Mouse (Mus musculus): ENCODE measurements around the gene Fdxr. TPM values are rescaled to one million over a fixed set of nuclear protein-coding genes. Genes with fewer than 3 reads are reported as not detected.

Gene Fdxr
- polyA plus RNA-seq, 1 experiment from 2014 or later = 7.3 TPM

DNA sequence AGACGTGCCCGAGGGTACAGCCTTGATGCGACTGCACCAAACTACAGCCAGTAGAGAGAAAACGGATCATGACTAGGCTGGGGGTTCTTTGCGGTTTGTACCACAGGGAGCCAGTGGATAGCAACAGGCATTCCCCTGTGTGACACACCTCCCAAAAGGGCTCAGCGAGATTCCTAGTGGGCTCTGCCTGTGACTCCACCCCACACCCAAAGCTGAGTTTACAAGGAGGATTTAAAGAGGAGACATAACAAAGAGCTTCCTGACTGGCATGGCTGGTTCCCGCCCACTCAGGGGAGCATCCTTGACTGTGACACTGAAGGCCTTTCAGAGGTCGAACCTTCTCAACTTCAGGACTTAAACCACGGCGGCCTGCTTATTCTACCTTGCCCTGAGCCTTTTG lies 14.7 kb upstream of the Fdxr start:
- no peak for TF ChIP-seq CTCF (IDR thresholded peaks at IDR 0.05; ENCODE audit: low read depth)
- TF ChIP-seq EP300 (IDR thresholded peaks at IDR 0.05; ENCODE audit: low read depth) = no peak
- ATAC-seq = no peak
- H3K9ac ChIP-seq (replicated peaks) = no peak overlapping the region

DNA sequence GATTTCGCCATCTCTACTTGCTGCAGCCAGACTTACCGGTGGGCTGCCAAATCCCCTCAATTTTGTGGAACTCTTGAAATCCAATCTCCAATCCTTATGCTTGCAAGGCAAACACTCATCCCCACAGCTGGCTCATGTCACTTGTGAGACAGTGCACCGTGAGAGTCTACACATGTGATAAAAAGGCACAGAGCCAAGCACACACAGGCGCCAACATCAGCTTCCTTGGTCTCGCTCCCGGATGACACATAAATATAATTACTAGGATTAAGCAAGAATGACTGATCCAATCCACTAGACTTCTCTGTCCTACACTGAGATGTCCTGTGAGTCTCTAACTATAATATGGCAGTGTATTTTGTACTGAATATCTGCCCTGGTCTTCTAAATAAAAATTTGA lies 14.1 kb upstream of the Fdxr start:
- no peak for TF ChIP-seq CTCF (IDR thresholded peaks at IDR 0.05; ENCODE audit: low read depth)
- TF ChIP-seq EP300 (IDR thresholded peaks at IDR 0.05; ENCODE audit: low read depth) = no peak
- Histone ChIP-seq H3K4me2 (ENCODE audit: low read depth, low read length) (no peak overlapping the region), H3K27ac (ENCODE audit: low read depth) (peak overlapping the region; percentile 96), H3K9me3 (ENCODE audit: low read length) (no peaks in the 10 kb centered on the region), H3K9ac (replicated peaks) (no peak overlapping the region), H3K4me1 (ENCODE audit: insufficient read depth) (peaks cover 19% of the 10 kb centered on the region), H3K4me3 (ENCODE audit: low read depth, low read length) (no peak overlapping the region), H3K36me3 (replicated peaks; ENCODE audit: insufficient read depth, low read length) (0 out of 2 replicates have a peak, but pooled peaks cover 2% of the 10 kb centered on the region), H3K27me3 (ENCODE audit: insufficient read depth, low read length) (no peaks in the 10 kb centered on the region)
- 60% methylated on average over 6 of the region's 6 CpGs for WGBS (ENCODE audit: insufficient replicate concordance)
- ATAC-seq = no peak
- no peak for DNase-seq

More for the DNA sequence above, 14.7 kb upstream of the Fdxr start:
- Histone ChIP-seq H3K9me3 (ENCODE audit: low read length) (no peaks in the 10 kb centered on the region), H3K4me2 (ENCODE audit: low read depth, low read length) (peak overlapping the region; percentile 50), H3K36me3 (replicated peaks; ENCODE audit: insufficient read depth, low read length) (0 out of 2 replicates have a peak, but pooled peaks cover 2% of the 10 kb centered on the region), H3K4me3 (ENCODE audit: low read depth, low read length) (no peak overlapping the region), H3K27ac (ENCODE audit: low read depth) (peak overlapping the region; percentile 96), H3K4me1 (ENCODE audit: insufficient read depth) (peaks cover 19% of the 10 kb centered on the region), H3K27me3 (ENCODE audit: insufficient read depth, low read length) (no peaks in the 10 kb centered on the region)
- WGBS (ENCODE audit: insufficient replicate concordance) = 73% methylated on average over 10 of the region's 10 CpGs
- DNase-seq = no peak

GRCm38 (mm10) chr11:115290314-115290713 lies 13.5 kb upstream of the Fdxr start:
- ATAC-seq (no peak), DNase-seq (no peak)
- Histone ChIP-seq H3K4me3 (ENCODE audit: low read depth, low read length) (no peak overlapping the region), H3K27me3 (ENCODE audit: insufficient read depth, low read length) (no peaks in the 10 kb centered on the region), H3K9me3 (ENCODE audit: low read length) (no peaks in the 10 kb centered on the region), H3K4me2 (ENCODE audit: low read depth, low read length) (no peak overlapping the region), H3K9ac (replicated peaks) (no peak overlapping the region), H3K36me3 (replicated peaks; ENCODE audit: insufficient read depth, low read length) (no peaks in the 10 kb centered on the region), H3K27ac (ENCODE audit: low read depth) (peak overlapping the region; percentile 96), H3K4me1 (ENCODE audit: insufficient read depth) (peaks cover 18% of the 10 kb centered on the region)
- TF ChIP-seq EP300 (IDR thresholded peaks at IDR 0.05; ENCODE audit: low read depth) = no peak
- TF ChIP-seq CTCF (IDR thresholded peaks at IDR 0.05; ENCODE audit: low read depth) = no peak
- 76% methylated on average over 1 of the region's 1 CpGs for WGBS (ENCODE audit: insufficient replicate concordance)

GRCm38 (mm10) chr11:115289885-115290284 lies 13.0 kb upstream of the Fdxr start:
- no peak for TF ChIP-seq EP300 (IDR thresholded peaks at IDR 0.05; ENCODE audit: low read depth)
- no peak for TF ChIP-seq CTCF (IDR thresholded peaks at IDR 0.05; ENCODE audit: low read depth)
- Histone ChIP-seq H3K27ac (ENCODE audit: low read depth) (peak overlapping the region; percentile 96), H3K4me2 (ENCODE audit: low read depth, low read length) (no peak overlapping the region), H3K9ac (replicated peaks) (no peak overlapping the region), H3K9me3 (ENCODE audit: low read length) (no peaks in the 10 kb centered on the region), H3K36me3 (replicated peaks; ENCODE audit: insufficient read depth, low read length) (0 out of 2 replicates have a peak, but pooled peaks cover 3% of the 10 kb centered on the region), H3K4me1 (ENCODE audit: insufficient read depth) (peaks cover 18% of the 10 kb centered on the region), H3K27me3 (ENCODE audit: insufficient read depth, low read length) (no peaks in the 10 kb centered on the region), H3K4me3 (ENCODE audit: low read depth, low read length) (no peak overlapping the region)
- no peak for ATAC-seq
- WGBS (ENCODE audit: insufficient replicate concordance) = 59% methylated on average over 8 of the region's 8 CpGs
- no peak for DNase-seq

- TF ChIP-seq CTCF (IDR thresholded peaks at IDR 0.05; ENCODE audit: low read depth) = no peak
- no peak for TF ChIP-seq EP300 (IDR thresholded peaks at IDR 0.05; ENCODE audit: low read depth)
- H3K4me3 ChIP-seq (ENCODE audit: low read depth, low read length) = no peak overlapping the region
- H3K4me1 ChIP-seq (ENCODE audit: insufficient read depth) = peaks cover 16% of the 10 kb centered on the region
- no peak overlapping the region for H3K27ac ChIP-seq (ENCODE audit: low read depth)
- no peaks in the 10 kb centered on the region for H3K9me3 ChIP-seq (ENCODE audit: low read length)
- DNase-seq = no peak
- H3K4me2 ChIP-seq (ENCODE audit: low read depth, low read length) = no peak overlapping the region
- H3K9ac ChIP-seq (replicated peaks) = no peak overlapping the region
- no peaks in the 10 kb centered on the region for H3K27me3 ChIP-seq (ENCODE audit: insufficient read depth, low read length)
- 78% methylated on average over 2 of the region's 2 CpGs for WGBS (ENCODE audit: insufficient replicate concordance)
- ATAC-seq = no peak
- H3K36me3 ChIP-seq (replicated peaks; ENCODE audit: insufficient read depth, low read length) = 0 out of 2 replicates have a peak, but pooled peaks cover 6% of the 10 kb centered on the region
Observed at GRCm38 (mm10) chr11:115288305-115288704, 11.5 kb upstream of the Fdxr start.

GRCm38 (mm10) chr11:115287386-115287785 lies 10.5 kb upstream of the Fdxr start:
- Histone ChIP-seq H3K4me1 (ENCODE audit: insufficient read depth) (peaks cover 15% of the 10 kb centered on the region), H3K9me3 (ENCODE audit: low read length) (no peaks in the 10 kb centered on the region), H3K4me3 (ENCODE audit: low read depth, low read length) (no peak overlapping the region), H3K9ac (replicated peaks) (no peak overlapping the region), H3K27ac (ENCODE audit: low read depth) (no peak overlapping the region), H3K36me3 (replicated peaks; ENCODE audit: insufficient read depth, low read length) (0 out of 2 replicates have a peak, but pooled peaks cover 6% of the 10 kb centered on the region), H3K4me2 (ENCODE audit: low read depth, low read length) (no peak overlapping the region), H3K27me3 (ENCODE audit: insufficient read depth, low read length) (no peaks in the 10 kb centered on the region)
- TF ChIP-seq CTCF (IDR thresholded peaks at IDR 0.05; ENCODE audit: low read depth) (no peak), EP300 (IDR thresholded peaks at IDR 0.05; ENCODE audit: low read depth) (no peak)
- DNase-seq (no peak), ATAC-seq (no peak)
- 82% methylated on average over 5 of the region's 5 CpGs for WGBS (ENCODE audit: insufficient replicate concordance)

All from liver, postnatal 0 days (tissue).